Mouse (Mus musculus): ENCODE data around the gene Ptprn2.

Gene Ptprn2

GRCm38 (mm10) chr12:117140901-117141300 is 655.4 kb downstream of the Ptprn2 start:
- no peak for DNase-seq (ENCODE audit: low read depth)

- DNase-seq (ENCODE audit: low read depth), result no peak
These were observed 655.9 kb downstream of the Ptprn2 start for GRCm38 (mm10) chr12:117141394-117141793.

- no peak for DNase-seq (ENCODE audit: low read depth)
These were observed 663.7 kb downstream of the Ptprn2 start for GRCm38 (mm10) chr12:117149176-117149575.

GRCm38 (mm10) chr12:117150611-117151395 is 665.3 kb downstream of the Ptprn2 start:
- no peak for DNase-seq (ENCODE audit: low read depth)

GRCm38 (mm10) chr12:117151611-117152010 is 666.1 kb downstream of the Ptprn2 start:
- no peak for DNase-seq (ENCODE audit: low read depth)

- DNase-seq (ENCODE audit: low read depth), result no peak
These were observed 667.0 kb downstream of the Ptprn2 start for GRCm38 (mm10) chr12:117152366-117153165.

- no peak for DNase-seq (ENCODE audit: low read depth)
These were observed 667.6 kb downstream of the Ptprn2 start for GRCm38 (mm10) chr12:117153166-117153480.

GRCm38 (mm10) chr12:117153671-117154355 is 668.3 kb downstream of the Ptprn2 start:
- DNase-seq (ENCODE audit: low read depth), result no peak

GRCm38 (mm10) chr12:117154356-117155243 is 669.1 kb downstream of the Ptprn2 start:
- no peak for DNase-seq (ENCODE audit: low read depth)

GRCm38 (mm10) chr12:117155307-117156220 is 670.0 kb downstream of the Ptprn2 start:
- DNase-seq (ENCODE audit: low read depth), result no peak

GRCm38 (mm10) chr12:117156256-117156655 is 670.7 kb downstream of the Ptprn2 start:
- DNase-seq (ENCODE audit: low read depth), result no peak

- no peak for DNase-seq (ENCODE audit: low read depth)
These were observed 671.3 kb downstream of the Ptprn2 start for GRCm38 (mm10) chr12:117156786-117157185.

- no peak for DNase-seq (ENCODE audit: low read depth)
These were observed 671.7 kb downstream of the Ptprn2 start for GRCm38 (mm10) chr12:117157249-117157648.

- no peak for DNase-seq (ENCODE audit: low read depth)
These were observed 672.3 kb downstream of the Ptprn2 start for GRCm38 (mm10) chr12:117157660-117158386.

GRCm38 (mm10) chr12:117158950-117159668 is 673.6 kb downstream of the Ptprn2 start:
- DNase-seq (ENCODE audit: low read depth), result no peak

GRCm38 (mm10) chr12:117159669-117160210 is 674.2 kb downstream of the Ptprn2 start:
- no peak for DNase-seq (ENCODE audit: low read depth)

GRCm38 (mm10) chr12:117160211-117160891 is 674.8 kb downstream of the Ptprn2 start:
- DNase-seq (ENCODE audit: low read depth), result no peak

GRCm38 (mm10) chr12:117162180-117162579 is 676.7 kb downstream of the Ptprn2 start:
- DNase-seq (ENCODE audit: low read depth), result no peak
